Mouse (Mus musculus): ENCODE results near the gene Slc35e1. TPM values are rescaled to one million over a fixed set of nuclear protein-coding genes. Genes with fewer than 3 reads are reported as not detected.

Gene Slc35e1
- polyA plus RNA-seq, 1 experiment = 167 TPM

DNA sequence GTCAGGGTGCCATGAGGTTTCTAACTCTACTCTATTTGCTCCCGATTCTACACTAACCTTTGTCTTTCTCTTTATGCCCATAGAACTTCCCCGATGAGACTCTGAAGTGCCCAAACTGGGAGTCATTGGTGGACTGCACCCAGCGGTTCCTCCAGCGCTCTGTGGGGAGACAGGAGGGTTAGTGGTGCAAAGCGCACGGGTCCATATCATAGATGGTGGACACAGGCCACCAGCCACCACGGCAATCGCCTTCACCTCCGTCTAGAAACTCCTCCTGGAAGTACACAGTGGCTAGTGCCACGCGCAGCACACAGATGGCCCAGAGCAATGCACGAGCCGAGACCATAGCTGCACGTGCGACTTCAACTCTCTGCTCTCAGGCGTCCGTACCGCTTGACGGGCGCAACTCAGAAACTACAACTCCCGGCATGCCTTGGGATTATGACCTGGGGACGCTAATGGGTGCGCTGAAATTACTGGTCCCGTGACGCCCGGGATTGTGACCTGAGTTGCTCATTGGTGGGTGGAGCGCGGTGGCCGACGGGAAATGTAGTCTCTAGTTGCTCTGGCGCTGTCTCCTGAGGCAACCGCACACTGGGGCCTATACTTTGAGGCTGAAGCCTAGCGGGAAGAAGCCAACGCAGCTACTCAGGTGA lies 48.9 kb downstream of the Slc35e1 start, which contains the start of the genes Calr3 and 1700030K09Rik:
Gene Calr3 (minus strand): TSS at position 533 of the 656 bp plus-strand sequence.
Gene 1700030K09Rik (plus strand): TSS at position 543 of the 656 bp plus-strand sequence.
- H3K4me1 ChIP-seq (ENCODE audit: control insufficient read depth, insufficient read depth, insufficient read length, low read length) = peaks cover 5% of the 10 kb centered on the region; the same call in 1 of the 2 replicates
- H3K4me3 ChIP-seq (ENCODE audit: low read depth, low read length) = peak within 1 kb of the TSS; percentile 65
- no peaks in the 10 kb centered on the region for H3K27me3 ChIP-seq (ENCODE audit: control insufficient read depth, insufficient read depth, low read length)
- no peak for TF ChIP-seq POLR2A (IDR thresholded peaks at IDR 0.05; ENCODE audit: low read depth, low read length)
- 4% methylated on average over 34 of the region's 34 CpGs for WGBS
- H3K27ac ChIP-seq (ENCODE audit: insufficient read depth, low read depth, low read length) = no peak within 1 kb of the TSS
- no peaks in the 10 kb centered on the region for H3K36me3 ChIP-seq (ENCODE audit: control insufficient read depth, insufficient read depth, low read length)

DNA sequence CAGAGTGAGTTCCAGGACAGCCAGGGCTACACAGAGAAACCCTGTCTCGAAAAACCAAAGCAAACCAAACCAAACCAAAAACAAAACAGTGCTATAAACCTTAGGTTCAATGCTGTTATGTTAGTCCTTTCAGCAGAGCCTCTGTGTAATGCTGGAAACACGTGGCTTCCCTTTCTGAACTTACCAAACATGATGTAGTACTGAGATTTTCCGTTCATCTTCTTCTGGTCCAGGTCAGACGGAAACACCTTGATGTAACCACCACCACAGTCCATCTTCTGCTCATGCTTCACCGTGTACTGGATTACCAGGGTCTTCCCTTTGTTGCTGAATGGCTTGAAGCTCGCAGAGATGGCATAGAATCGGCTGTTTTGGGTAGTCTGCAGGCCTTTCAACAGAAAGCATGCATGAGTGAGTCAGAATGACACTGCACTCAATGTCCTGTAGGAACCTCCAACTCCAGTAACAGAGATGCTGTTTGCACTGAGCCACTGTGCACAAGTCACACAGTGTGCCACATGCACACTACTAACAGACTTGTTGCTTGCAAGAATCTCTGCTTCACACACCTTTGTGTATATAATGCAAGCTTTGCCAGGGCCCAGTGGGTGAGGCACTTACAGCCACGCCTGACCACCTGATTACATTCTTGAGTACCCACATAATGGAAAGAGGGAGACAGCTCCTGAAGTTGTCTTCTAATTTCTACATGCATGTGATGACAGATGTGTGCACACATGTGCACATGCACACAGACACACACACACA lies 54.0 kb downstream of the Slc35e1 start:
- H3K27me3 ChIP-seq (ENCODE audit: control insufficient read depth, insufficient read depth, low read length) = no peaks in the 10 kb centered on the region
- H3K4me3 ChIP-seq (ENCODE audit: low read depth, low read length) = no peak overlapping the region
- no peak overlapping the region for H3K27ac ChIP-seq (ENCODE audit: insufficient read depth, low read depth, low read length)
- peaks cover 3% of the 10 kb centered on the region; the same call in 1 of the 2 replicates for H3K4me1 ChIP-seq (ENCODE audit: control insufficient read depth, insufficient read depth, insufficient read length, low read length)
- whole genome bisulfite sequencing = 65% methylated on average over 8 of the region's 8 CpGs
- no peak for TF ChIP-seq POLR2A (IDR thresholded peaks at IDR 0.05; ENCODE audit: low read depth, low read length)
- no peak for TF ChIP-seq CTCF (IDR thresholded peaks at IDR 0.05; ENCODE audit: extremely low read depth, insufficient read length, insufficient replicate concordance, low read depth, low read length)
- no peaks in the 10 kb centered on the region for H3K36me3 ChIP-seq (ENCODE audit: control insufficient read depth, insufficient read depth, low read length)

DNA sequence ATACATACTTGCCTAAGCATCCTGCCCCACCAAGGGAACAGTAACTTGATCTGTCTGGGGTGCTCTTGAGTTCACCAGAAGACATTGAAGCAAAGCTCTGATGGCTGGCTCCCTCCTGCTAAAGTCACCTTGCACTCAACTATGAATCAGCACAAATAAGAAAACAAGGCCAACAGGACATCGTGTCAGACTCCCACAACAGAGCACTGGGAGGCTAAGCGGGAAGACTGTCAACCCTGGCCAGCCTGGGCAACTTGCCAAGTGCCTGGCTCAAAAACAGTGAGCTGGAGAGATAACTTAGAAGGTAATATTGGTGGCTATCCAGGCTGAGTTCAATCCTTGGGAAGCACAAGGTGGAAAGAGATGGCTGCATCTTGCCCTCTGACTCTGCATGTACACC lies 57.5 kb downstream of the Slc35e1 start:
- TF ChIP-seq POLR2A (IDR thresholded peaks at IDR 0.05; ENCODE audit: low read depth, low read length) (no peak), CTCF (IDR thresholded peaks at IDR 0.05; ENCODE audit: extremely low read depth, insufficient read length, insufficient replicate concordance, low read depth, low read length) (no peak)
- Histone ChIP-seq H3K36me3 (ENCODE audit: control insufficient read depth, insufficient read depth, low read length) (no peaks in the 10 kb centered on the region), H3K4me1 (ENCODE audit: control insufficient read depth, insufficient read depth, insufficient read length, low read length) (no peaks in the 10 kb centered on the region), H3K27ac (ENCODE audit: insufficient read depth, low read depth, low read length) (no peak overlapping the region), H3K27me3 (ENCODE audit: control insufficient read depth, insufficient read depth, low read length) (no peaks in the 10 kb centered on the region), H3K4me3 (ENCODE audit: low read depth, low read length) (no peak overlapping the region)
- 7% methylated on average over 2 of the region's 2 CpGs for WGBS

Other genes with a start within 250 kb of the Slc35e1 start
- gene Gm10282, start 187.4 kb downstream of the Slc35e1 start, polyA plus RNA-seq (2012; rRNA removed) = 0.41 TPM in 1 of 2 replicates, not detected in the other
- 21.4 and 24.7 TPM in 2 replicates for gene Klf2, start 173.6 kb downstream of the Slc35e1 start, polyA plus RNA-seq (2012; rRNA removed)
- 14.5 and 27.0 TPM in 2 replicates for gene Eps15l1, start 71.2 kb downstream of the Slc35e1 start, polyA plus RNA-seq (2012; rRNA removed)
- not detected in 2 replicates for gene Calr3, start 48.7 kb downstream of the Slc35e1 start, polyA plus RNA-seq (2012; rRNA removed)
- gene 1700030K09Rik, start 48.7 kb downstream of the Slc35e1 start, polyA plus RNA-seq (2012; rRNA removed) = 1.8 and 3.2 TPM in 2 replicates
- gene Cherp, start 17.4 kb downstream of the Slc35e1 start, polyA plus RNA-seq (2012; rRNA removed) = 32.8 and 43.8 TPM in 2 replicates
- gene Med26, start 55.7 kb upstream of the Slc35e1 start, polyA plus RNA-seq (2012; rRNA removed) = 7.8 and 15.1 TPM in 2 replicates
- 17.7 and 29.3 TPM in 2 replicates for gene Smim7, start 78.5 kb upstream of the Slc35e1 start, polyA plus RNA-seq (2012; rRNA removed)
- 11.5 and 13.7 TPM in 2 replicates for gene Tmem38a, start 79.4 kb upstream of the Slc35e1 start, polyA plus RNA-seq (2012; rRNA removed)
- gene Nwd1, start 154.1 kb upstream of the Slc35e1 start, polyA plus RNA-seq (2012; rRNA removed) = 0.03 and 0.05 TPM in 2 replicates
- gene Sin3b, start 230.7 kb upstream of the Slc35e1 start, polyA plus RNA-seq (2012; rRNA removed) = 62.4 and 114 TPM in 2 replicates

All from small intestine, adult 2 months (tissue).